Mouse (Mus musculus): ENCODE results near the gene Gm20517.

- TF ChIP-seq HCFC1 (IDR thresholded peaks at IDR 0.05; ENCODE audit: borderline replicate concordance, insufficient read depth, low read length) (no peak), ZC3H11A (IDR thresholded peaks at IDR 0.05; ENCODE audit: borderline replicate concordance, low read depth, low read length) (no peak), CHD2 (IDR thresholded peaks at IDR 0.05; ENCODE audit: low read depth, low read length) (no peak), MAFK (IDR thresholded peaks at IDR 0.05; ENCODE audit: insufficient read depth, low read depth, low read length) (no peak)
Measured at GRCm38 (mm10) chr17:47706196-47706595, 94.8 kb downstream of the Gm20517 start.
